Mouse (Mus musculus) ES-Bruce4 (cell line): Measurements from ENCODE around the gene Plcb4.

Experiments
- CTCF ChIP-seq: IDR thresholded peaks from one replicate; pipeline ENCODE4 v1.8.1; 2011; ENCODE audit warnings: low read depth, low read length
- EP300 ChIP-seq: IDR thresholded peaks from 2 replicates; pipeline ENCODE4 v1.6.1; 2011; ENCODE audit warnings: low read depth, low read length; ENCODE audit not compliant: insufficient read depth
- POLR2A ChIP-seq: IDR thresholded peaks from one replicate; pipeline ENCODE4 v1.8.1; 2011; ENCODE audit warnings: low read length; ENCODE audit not compliant: insufficient read depth

- TF ChIP-seq CTCF (no peak), EP300 (no peak), POLR2A (no peak)
Measured at GRCm38 (mm10) chr2:135914343-135915261, 255.8 kb downstream of the Plcb4 start.
